Mouse (Mus musculus): Measurements from ENCODE around the gene Rabgap1l.

Rabgap1l gene

DNA sequence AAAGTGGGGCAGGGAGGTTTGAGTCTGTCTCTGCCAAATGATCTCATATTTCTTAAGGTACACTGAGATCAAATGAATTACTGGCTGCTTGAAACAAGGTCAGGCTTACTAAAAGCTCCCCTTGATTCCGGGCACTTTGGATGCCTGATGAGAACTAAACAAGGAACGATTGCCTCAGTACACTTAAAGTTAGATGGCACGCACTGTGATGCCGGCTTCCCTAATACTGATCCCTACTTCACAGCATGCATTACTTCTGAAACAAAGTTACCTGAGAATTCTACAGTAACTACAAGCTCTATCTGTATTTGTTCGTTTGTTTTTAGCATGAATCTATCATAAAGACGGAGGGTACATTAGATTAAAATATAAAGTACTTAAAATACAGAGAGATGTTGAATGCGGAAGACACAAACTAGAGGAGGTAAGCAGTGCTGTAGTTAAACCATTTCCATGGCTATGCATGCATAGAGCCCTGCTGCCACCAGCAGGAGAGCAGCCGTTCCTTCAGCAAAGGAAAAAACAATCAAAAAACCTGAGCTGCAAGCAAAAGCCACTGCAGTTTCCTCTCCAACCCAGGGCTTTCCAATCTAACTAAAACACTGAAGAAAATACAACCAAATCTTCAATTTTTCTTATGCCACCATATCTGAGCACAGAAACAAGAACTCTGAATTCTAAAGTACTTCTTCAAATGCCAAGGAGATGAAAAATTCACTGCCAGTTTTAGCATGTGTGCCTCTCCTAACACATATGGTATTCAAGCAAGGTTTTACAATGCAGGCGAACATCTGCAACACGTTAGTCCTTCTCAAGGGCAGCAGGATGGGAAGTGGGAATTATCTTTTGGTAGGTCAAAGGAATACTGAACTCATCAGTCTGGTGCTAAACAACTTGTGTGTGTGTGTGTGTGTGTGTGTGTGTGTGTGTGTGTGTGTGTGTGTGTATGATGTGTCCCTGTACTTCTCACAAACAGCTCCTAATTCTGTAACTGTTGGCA is 415.4 kb downstream of the Rabgap1l start:
- DNase-seq (ENCODE audit: low spot score) = peak; percentile 41

DNA sequence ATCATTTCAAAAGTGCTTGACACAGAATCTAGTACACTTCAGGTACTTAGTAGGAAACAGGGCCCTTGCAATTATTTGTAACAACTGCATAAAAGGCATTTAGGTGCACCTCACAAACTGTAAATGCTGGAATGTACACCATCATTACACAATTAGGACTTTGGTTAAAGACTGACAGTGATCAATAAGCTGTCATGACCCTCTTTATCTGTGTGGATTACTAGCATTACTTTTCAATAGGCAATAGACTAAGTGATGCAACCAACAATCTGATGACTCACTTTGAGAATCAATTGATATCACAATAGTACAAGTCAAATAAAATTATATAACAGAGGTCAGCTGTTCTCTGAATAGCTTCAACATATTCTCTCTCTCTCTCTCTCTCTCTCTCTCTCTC is 418.5 kb downstream of the Rabgap1l start:
- no peak for DNase-seq (ENCODE audit: low spot score)

DNA sequence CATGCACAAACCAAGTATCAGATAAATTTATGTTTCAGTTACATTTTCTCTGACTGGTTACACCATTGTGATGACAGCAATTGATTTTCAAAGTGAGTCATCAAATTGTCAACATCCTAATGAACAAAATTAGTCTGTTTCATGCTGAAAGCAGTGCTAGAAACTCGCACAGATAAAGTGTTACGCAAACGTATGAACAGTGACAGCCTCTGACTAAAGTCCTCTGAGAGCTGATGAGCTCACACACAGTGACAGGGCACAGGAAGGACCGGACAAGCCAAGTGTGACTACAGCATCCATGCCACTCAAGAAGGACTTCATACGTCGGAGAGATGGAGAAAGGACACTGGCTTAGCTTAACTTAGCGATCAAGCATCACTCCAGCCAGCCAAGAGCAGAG is 419.7 kb downstream of the Rabgap1l start:
- DNase-seq (ENCODE audit: low spot score) = no peak

DNA sequence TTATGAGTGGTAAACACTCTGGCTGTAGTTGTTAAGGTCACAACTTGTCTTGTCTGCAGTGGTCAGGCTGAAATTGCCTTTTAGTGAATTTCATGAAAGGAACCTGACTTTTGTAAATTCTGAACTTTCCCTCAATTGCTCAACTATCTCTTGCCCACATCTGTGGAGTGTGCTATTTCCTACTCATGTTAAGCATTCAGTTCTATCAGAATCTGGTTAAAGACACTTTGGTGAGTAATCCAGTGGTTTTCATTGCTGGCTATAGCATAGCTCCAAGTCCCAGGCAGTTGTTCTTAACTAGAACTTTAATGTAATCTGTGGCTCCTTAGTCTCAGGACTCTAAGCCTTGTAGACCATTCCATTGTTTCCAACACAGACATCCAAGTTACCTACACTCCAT is 421.3 kb downstream of the Rabgap1l start:
- DNase-seq (ENCODE audit: low spot score) = no peak

DNA sequence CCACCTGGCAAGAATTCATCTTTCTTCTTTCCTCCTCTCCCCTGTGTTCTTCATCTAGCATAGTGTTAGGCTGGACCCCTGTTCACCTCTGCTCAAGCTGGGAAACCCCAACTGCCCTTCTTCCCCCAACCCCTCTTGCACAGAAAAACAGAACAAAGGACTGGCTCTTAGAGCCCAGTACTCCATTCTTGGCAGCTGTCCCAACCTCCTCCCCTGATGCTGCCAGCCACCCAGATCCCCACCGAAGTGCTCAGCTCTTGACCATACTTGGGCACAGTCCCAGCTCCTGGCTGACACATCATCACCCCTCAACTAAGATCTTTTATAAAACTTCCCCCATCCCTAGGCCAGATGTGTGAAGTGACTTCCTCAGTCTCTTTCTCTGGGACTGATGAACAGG is 422.5 kb downstream of the Rabgap1l start:
- DNase-seq (ENCODE audit: low spot score) = peak; percentile 27

DNA sequence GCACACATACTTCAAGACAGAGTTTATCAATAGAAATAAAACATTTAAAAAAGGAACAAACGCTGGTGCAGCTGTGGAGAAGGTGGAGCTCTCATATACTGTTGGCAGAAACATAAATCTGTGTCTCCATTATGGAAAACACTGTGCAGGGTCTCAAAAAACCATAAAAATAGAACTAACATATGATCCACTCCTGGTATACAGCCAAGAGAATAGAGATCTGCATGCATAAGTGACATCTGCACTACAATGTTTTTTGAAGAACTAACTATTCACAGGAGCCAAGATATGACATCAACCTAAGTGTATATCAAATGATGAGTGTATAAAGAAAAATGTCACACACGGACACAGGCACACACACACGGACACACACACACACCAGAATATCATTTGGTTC is 426.4 kb downstream of the Rabgap1l start:
- no peak for DNase-seq (ENCODE audit: low spot score)

DNA sequence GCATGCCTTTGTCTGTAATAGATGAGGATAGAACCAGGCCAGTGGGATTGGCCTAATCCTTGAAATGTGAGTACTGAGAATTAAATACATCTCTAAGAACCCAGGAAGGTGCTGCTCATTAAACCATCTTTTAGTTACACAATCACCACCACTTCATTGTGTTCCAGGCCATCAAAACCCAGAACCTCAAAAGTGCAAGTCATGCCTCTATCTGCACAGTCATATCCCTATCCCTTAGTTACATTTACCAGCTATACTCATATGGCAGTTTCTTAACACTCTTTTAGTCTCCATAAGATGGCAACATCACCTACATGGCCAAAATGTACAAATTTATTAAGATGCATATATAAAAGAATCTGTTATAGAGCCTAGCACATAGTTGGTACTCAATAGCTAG is 435.7 kb downstream of the Rabgap1l start:
- DNase-seq (ENCODE audit: low spot score) = no peak

DNA sequence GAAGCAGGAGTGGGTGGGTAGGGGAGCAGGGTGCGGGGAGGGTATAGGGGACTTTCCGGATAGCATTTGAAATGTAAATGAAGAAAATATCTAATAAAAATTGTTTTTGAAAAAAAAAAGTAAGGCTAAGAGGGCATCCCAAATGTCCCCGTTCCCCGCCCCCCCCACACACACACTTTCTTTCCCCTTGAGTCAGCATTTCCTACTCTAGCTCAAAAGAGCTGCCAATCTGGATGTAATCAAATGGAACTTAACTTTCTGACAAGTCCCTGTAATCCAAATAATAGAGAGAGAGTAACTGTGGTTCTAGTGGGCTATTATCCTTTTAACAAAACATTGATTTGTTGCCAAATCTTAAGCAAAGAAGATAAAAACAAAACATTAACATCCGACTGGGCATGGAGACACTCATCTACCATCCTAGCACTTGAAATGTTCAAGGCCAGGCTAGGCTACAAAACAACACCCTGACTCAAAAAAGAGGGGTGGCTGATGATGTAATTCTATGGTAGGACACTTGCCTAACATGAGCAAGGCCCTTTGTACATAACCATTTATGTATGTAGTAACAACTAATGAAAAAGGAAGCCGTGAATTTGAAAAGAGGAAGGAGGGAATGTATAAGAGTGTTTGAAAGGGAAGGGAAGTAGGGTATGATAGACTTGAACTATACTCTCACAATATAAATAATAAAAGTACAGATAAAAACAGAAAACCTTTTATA is 439.1 kb downstream of the Rabgap1l start:
- DNase-seq (ENCODE audit: low spot score) = no peak

DNA sequence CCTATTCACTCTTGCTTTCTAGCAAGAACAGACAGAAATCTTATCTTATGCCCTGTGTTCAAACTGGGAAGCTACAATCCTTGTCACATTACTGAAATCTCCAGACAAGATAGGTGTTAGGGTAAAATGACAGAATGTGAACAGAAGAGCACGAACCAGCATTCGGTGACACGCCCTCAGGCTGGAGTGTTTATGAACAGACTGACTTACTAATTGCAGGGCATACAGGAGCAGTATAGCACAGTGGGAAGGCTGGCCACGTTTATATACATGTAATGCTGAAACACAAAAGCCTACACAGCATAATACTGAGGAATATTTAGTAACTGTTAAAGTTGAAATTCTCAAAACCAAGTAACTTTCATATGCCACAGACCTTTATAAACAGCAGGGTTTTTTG is 440.7 kb downstream of the Rabgap1l start:
- DNase-seq (ENCODE audit: low spot score) = no peak

DNA sequence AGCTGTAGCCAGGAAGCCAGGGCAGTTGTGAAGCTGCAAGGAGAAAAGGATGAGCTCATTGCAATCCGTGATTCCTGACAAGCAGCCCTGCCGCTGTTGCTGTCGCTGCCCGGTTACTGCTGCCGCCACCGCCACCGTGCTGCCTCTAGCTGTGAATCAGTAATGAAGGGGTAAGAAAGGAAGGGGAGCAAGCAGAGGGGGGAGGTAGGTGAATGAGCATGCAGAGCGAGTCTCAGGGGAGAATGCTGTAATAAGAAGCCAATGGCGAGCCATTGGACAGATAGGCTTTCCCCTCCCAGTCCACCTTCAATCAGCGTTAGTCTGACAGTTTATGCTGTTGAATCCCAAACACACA is 441.2 kb downstream of the Rabgap1l start:
- DNase-seq (ENCODE audit: low spot score) = peak; percentile 71

DNA sequence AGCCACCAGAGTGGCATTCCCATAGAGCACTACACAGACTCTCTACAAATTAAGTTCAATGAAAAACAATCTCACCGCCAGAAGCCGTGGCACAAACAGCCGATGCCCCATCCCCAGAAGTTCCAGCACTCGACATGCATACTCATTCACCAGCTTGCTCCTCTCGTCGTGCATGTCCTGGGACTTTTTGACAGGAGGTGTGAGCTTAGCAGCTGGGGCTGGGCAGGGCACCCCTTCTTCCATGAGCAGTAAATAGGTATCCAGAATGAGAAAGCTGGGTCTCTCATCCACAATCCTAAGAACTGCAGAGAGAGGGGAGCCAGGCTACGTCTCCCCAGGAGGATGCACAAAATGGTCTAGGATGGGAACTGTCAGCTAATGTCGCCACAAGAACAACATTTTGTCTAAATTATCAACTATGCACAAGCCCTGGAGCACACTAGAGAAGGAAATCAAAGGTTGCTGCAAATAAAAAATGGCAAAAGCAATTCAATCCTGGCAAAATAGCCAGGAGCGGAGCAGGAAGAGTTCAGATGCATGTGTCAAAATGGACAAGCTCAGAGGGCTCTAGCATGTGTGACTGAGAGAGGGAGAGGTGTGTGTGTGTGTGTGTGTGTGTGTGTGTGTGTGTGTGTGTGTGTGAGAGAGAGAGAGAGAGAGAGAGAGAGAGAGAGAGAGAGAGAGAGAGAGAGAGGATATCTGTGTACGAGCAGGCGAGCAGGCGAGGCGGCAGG is 441.7 kb downstream of the Rabgap1l start:
- DNase-seq (ENCODE audit: low spot score) = no peak

DNA sequence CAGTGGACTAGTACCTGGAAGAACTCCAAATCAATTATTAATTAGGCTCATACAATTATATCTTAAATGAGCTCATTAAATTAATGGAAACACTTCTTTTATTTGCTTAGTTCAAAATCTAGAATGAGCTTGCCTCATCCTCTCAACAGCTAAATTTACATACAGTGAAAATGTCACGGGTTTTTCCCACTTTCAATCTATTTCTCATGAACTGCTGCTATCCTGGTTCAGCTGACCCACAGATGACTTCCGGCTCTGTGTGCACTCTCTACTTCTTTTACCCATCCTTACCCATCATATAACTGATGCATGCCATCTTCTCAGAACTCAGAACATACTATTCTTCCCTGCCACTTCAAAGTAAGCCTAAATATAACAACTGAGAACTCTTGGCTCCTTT is 452.4 kb downstream of the Rabgap1l start:
- DNase-seq (ENCODE audit: low spot score) = no peak

DNA sequence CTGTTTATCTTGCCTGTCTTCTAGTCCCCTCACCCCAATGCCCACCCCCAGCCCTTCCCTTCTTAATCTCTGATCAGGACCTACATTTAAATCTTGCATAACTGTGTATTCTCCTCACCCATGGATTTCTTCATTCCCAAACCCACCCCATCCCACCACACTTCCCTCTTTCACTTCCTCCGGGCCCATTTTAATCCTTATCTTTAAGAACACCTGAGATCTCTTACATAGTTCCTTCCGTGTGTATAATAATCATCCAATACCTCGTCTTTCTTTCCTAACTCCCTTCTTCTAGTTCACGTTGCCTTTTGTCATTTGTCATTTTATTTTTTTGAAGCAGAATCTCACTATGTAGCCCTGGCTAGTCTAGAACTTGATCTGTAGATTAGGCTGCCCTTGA is 453.6 kb downstream of the Rabgap1l start:
- no peak for DNase-seq (ENCODE audit: low spot score)

DNA sequence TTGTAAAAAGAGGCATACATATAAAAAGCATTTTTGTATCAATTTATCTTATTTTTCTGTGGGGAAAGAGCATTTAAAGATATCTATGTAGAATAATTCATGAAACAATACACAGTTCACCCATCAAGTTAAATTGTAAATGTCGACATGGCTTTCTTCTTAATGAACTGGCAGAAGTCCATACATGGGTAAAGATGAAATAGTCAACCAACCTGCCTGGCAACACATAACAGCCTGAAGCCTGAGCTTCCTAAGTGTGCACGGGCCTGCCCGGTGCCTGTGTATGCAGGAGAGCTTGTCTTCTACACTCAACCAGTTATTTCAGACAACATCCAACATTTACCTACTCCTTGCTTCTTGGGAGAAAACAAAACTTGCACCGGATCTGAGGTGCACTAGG is 458.2 kb downstream of the Rabgap1l start:
- no peak for DNase-seq (ENCODE audit: low spot score)

DNA sequence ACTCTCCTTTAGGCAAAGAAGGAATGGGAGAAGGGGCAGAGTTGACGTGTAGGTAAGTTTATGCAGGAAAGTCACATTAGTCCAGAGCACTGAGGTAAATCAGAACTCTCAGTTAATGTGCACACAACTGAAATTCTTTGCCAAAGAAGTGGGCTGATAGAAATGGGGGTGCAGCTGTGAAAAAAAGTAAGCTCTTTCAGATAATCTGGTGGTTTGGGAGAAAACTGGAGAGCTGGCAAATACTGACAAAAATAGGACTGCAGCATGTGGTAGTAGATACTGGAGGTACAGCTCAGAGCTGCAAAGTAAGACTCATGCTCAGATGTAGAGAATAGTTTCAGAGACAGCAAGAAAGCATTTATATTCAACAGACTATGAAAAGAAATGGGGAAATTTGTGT is 462.2 kb downstream of the Rabgap1l start:
- peak; percentile 54 for DNase-seq (ENCODE audit: low spot score)

DNA sequence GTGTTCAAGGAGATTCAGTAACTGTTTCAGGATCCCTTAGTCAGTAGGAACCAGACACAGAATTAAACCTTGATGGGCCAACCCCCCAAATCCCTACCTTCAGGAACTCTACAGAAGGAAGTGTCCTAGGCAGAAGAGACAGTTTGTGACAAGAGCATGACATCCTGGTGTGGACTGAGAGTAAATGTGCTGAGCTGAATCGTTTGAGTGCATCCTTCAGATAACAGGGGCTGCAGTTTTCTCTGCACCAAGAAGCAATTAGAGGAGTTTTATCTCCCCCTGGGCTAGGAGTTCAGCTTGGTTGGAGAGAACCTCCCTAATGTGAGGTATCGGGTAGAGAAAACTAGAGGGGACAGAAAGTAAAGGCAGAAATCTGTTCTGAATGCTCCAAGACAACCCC is 462.8 kb downstream of the Rabgap1l start:
- no peak for DNase-seq (ENCODE audit: low spot score)

DNA sequence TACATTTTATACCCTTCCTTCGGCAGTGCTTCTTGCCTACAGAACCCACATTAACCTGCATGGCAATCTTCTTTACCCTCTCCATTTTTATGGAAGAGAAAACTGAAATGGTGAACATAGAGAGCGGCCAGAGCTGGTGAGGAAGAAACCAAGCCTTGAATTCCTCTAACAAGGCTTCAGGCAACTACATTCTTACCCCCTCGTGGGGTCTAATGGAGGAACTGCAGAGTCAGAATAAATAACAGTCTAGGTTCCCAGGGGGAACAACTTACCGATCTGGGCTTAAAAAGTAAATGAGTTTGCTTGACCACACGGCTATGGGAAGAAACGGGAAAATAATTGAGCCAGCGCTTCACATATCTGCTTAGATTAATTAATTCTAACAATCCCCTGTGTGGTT is 463.2 kb downstream of the Rabgap1l start:
- no peak for DNase-seq (ENCODE audit: low spot score)

DNA sequence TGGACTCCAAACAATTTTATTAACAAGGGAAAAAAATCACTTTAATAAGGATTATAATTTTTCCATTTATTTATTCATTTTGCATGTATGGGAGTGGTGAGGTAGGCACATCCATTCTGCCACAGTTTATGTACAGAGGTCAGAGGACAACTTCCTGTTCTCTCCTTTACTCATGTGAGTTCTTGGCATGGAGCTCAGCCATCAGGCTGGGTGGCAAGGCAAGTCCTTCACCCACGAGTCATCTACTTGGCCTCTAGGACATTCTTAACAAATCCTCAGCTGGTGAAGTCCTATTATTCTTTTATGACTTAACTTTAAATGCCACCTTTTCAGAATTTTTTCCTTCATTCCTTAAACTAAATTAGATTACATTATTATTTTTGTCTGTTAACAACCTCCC is 465.5 kb downstream of the Rabgap1l start:
- no peak for DNase-seq (ENCODE audit: low spot score)

DNA sequence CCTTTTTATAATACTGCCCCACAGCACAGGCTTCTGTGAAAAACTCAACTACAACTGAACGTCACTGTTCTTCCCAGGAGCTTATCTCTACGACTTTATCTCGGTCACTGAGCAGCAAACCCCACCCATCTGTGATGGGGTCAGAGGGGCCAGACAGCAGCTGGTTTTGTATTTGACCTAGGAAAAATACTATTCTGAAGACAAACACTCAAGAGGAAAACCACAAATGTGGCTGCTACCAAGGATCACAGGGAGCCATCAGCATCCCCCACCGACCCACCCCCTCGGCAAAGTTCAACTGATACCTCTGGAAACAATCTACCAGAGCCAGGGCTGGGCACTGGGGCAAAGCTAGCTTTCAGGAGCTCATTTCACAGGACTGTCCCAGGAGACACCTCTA is 467.5 kb downstream of the Rabgap1l start:
- no peak for DNase-seq (ENCODE audit: low spot score)

DNA sequence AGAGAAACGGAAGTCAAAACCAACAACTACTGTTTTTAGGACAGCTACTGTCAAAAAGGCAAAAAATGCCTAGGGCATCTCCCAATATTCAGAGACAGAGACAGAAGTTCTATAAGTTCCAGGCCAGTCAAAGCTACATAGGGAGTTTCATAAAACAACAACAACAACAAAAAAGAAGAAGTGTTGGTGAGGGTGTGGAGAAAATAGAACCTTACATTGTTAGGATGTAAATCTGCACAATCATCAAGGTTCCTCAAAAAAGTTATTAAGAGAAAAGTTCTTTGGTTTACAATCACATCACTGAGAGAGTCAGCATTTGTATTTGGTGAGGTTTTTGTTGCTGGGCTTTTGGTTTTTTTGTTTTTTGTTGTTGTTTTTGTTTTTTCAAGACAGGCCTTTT is 472.3 kb downstream of the Rabgap1l start:
- no peak for DNase-seq (ENCODE audit: low spot score)

DNA sequence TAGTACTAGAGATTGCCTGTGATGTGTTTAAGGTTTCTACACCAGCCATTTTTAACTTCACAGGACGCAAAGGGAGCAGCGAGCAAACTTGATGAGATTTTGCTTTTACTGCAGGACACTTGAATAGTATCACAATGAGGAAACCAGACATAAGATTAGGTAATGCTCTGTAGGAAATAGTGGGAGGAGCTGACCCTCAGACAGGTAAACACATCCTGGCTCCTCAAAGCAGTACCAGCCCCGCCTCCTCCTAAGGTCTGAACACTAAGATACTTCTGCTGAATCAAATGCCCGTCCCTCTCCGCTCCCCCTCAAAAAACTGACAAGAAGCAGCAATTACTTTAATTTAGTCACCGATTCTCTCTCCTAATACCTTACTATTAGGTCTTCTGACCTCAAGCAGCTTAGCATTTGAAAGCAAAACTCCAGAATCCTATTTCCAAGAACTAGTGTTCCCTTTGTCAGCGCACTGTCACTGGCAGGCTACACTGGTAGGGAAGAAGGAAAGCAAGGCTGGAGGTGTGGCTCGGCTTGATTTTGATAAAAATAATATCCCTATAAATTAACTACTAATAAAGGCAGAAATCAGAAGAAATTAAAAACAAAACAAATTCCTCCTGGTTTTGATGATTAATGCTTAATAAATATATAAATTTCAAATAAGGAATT is 474.8 kb downstream of the Rabgap1l start:
- no peak for DNase-seq (ENCODE audit: low spot score)

DNA sequence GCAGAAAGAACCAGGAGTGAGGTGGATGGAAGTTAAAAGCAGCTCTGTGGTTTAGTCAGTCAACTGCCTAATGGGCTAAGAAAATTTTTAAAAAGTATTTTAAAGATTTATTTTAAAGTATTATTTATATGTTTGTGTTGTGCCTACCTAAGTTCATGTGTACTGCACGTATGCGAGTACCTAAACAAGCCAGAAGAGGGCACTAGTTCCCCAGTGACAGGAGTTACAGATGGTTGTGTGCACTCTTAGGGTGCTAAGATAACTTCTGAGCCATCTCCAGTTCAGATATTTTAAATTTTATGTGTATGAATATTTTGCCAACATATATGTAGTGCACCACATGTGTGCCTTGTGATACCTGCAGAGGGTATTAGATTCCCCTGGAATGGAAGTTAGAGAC is 476.8 kb downstream of the Rabgap1l start:
- no peak for DNase-seq (ENCODE audit: low spot score)
